ENCODE assay signal across 8 mouse cellular contexts in the genomic region with DNA sequence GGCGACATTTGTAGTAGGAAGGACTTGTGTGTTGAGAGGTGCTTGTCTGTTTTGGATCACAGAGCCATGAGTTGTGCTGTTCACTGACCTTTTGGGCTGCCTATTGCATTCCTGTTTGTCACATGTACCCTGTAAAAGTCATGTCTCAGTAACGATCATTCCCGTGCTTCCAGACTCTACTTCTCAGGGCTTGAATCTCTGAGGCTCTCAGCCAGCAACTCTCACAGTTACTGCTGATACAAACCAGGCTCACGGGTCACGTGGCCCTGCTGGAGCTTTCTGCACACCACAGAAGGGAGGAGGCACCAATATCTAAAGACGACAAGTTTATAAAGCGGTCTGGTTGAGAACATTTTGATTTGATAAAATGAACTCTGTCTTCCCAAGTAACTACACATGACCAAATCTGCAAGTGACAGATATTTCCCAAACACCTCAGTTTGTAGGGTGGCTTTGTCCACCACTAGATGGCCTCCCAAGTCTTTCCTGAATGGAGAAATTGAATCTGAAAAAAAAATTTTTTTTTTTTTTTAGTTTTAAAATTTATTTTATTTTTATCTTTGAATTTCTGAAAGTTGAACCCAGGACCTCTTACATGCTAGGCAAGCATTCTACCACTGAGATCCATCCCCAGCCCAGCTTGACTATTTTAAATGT. TPM values are rescaled to one million over a fixed set of nuclear protein-coding genes. Genes with fewer than 3 reads are reported as not detected.
DNase-seq lines count a peak whose midpoint lies in the region; ATAC-seq lines count a peak whose summit lies in the region.
"Had no signal": no experiment of that assay in that cellular context is flagged by ENCODE, and none has a peak within 500 bp of the region (broad histone marks: within the 10 kb centered on the region; RNA-seq: fewer than 3 reads in every experiment).

No protein-coding gene starts in this region.

- intact Hi-C loops in heart, postnatal 25 days (cut with DNase I) = loop anchor here (1.0 to 10.0 kb wide), 3 partner anchors 186 to 414 kb away; no protein-coding TSS in a partner anchor

- H3K9me3 ChIP-seq in midbrain, embryonic 14.5 days (ENCODE audit: control insufficient read depth, low read length) = no peaks in the 10 kb centered on the region
- no peaks in the 10 kb centered on the region for H3K9me3 ChIP-seq in midbrain, embryonic 15.5 days
- H3K9me3 ChIP-seq in stomach, embryonic 16.5 days (replicated peaks; ENCODE audit: control insufficient read depth, low read length) = no peaks in the 10 kb centered on the region

- ATAC-seq in midbrain, embryonic 14.5 days (ENCODE audit: low FRiP score, low TSS enrichment) = no peak
- no peak for ATAC-seq in midbrain, embryonic 15.5 days (replicated peaks)
- ATAC-seq in stomach, embryonic 16.5 days (ENCODE audit: insufficient read depth, low FRiP score) = peak; percentile 59; the same call in 1 of the 2 replicates
- no peak for ATAC-seq in megakaryocyte, adult 5-6 weeks (ENCODE audit: poor library complexity, severe bottlenecking)

- H3K4me2 ChIP-seq in midbrain, embryonic 14.5 days (ENCODE audit: low read length) = no peak overlapping the region
- no peak overlapping the region for H3K4me2 ChIP-seq in midbrain, embryonic 15.5 days
- H3K4me2 ChIP-seq in stomach, embryonic 16.5 days (ENCODE audit: low read depth, low read length) = no peak overlapping the region

- WGBS in midbrain, embryonic 14.5 days = 74% methylated on average over 7 of the region's 7 CpGs
- 77% methylated on average over 7 of the region's 7 CpGs for WGBS in midbrain, embryonic 15.5 days
- WGBS in stomach, embryonic 16.5 days = 44% methylated on average over 7 of the region's 7 CpGs

- no peak overlapping the region for H3K4me3 ChIP-seq in midbrain, embryonic 14.5 days (replicated peaks; ENCODE audit: low read depth, low read length)
- no peak overlapping the region for H3K4me3 ChIP-seq in midbrain, embryonic 15.5 days
- no peak overlapping the region for H3K4me3 ChIP-seq in stomach, embryonic 16.5 days (replicated peaks; ENCODE audit: low read length)
- H3K4me3 ChIP-seq: myocyte had no signal

- DNase-seq in midbrain, embryonic 14.5 days = peak; percentile 66
- peak; percentile 44 for DNase-seq in embryo, embryonic 10.5 days (ENCODE audit: low spot score)
- DNase-seq in heart, postnatal 25 days (ENCODE audit: low spot score) = peak; percentile 40
- DNase-seq in layer of hippocampus, adult 11-12 months (ENCODE audit: low spot score) = no peak

- H3K9ac ChIP-seq in midbrain, embryonic 14.5 days (replicated peaks; ENCODE audit: low read length) = no peak overlapping the region
- no peak overlapping the region for H3K9ac ChIP-seq in midbrain, embryonic 15.5 days
- no peak overlapping the region for H3K9ac ChIP-seq in stomach, embryonic 16.5 days (ENCODE audit: low read length)

- H3K4me1 ChIP-seq in midbrain, embryonic 14.5 days (ENCODE audit: control insufficient read depth, insufficient read depth, low read length) = peaks cover 4% of the 10 kb centered on the region; the same call in 1 of the 2 replicates
- H3K4me1 ChIP-seq in midbrain, embryonic 15.5 days = 0 out of 2 replicates have a peak, but pooled peaks cover 6% of the 10 kb centered on the region
- peaks cover 24% of the 10 kb centered on the region for H3K4me1 ChIP-seq in stomach, embryonic 16.5 days (ENCODE audit: control insufficient read depth, insufficient read depth, low read length)

- H3K27ac ChIP-seq in midbrain, embryonic 14.5 days (replicated peaks; ENCODE audit: low read depth, low read length) = no peak overlapping the region
- no peak overlapping the region for H3K27ac ChIP-seq in midbrain, embryonic 15.5 days
- H3K27ac ChIP-seq in stomach, embryonic 16.5 days (ENCODE audit: low read length) = peak overlapping the region; percentile 9; the same call in 1 of the 2 replicates

- no peaks in the 10 kb centered on the region for H3K36me3 ChIP-seq in midbrain, embryonic 14.5 days (ENCODE audit: control insufficient read depth, insufficient read depth, low read length)
- no peaks in the 10 kb centered on the region for H3K36me3 ChIP-seq in midbrain, embryonic 15.5 days (replicated peaks)
- no peaks in the 10 kb centered on the region for H3K36me3 ChIP-seq in stomach, embryonic 16.5 days (ENCODE audit: control insufficient read depth, insufficient read depth, low read length)

- H3K27me3 ChIP-seq in midbrain, embryonic 14.5 days (ENCODE audit: control insufficient read depth, insufficient read depth, low read length) = no peaks in the 10 kb centered on the region
- no peaks in the 10 kb centered on the region for H3K27me3 ChIP-seq in midbrain, embryonic 15.5 days (replicated peaks)
- no peaks in the 10 kb centered on the region; the same call in 1 of the 2 replicates for H3K27me3 ChIP-seq in stomach, embryonic 16.5 days (ENCODE audit: control insufficient read depth, insufficient read depth, low read length)

RNA-seq across cellular contexts. Expression of gene Akap2, which starts 46.5 kb away (rescaled TPM):
- polyA plus RNA-seq in midbrain, embryonic 14.5 days (2014; fragmentation: Nextera tagmentation; extraction: Ambion mirVana) = 6.6 and 10.6 TPM in 2 replicates
- 9.8 and 10.2 TPM in 2 replicates for polyA plus RNA-seq in midbrain, embryonic 15.5 days (2015; fragmentation: Nextera tagmentation; extraction: Ambion mirVana)
- 10 to 100 TPM; 84.4 to 96.1 TPM for total RNA-seq in heart, postnatal 25 days (2021)
- 23.0 and 26.5 TPM in 2 replicates for polyA plus RNA-seq in stomach, embryonic 16.5 days (2015; fragmentation: Nextera tagmentation; extraction: Ambion mirVana)
- 0.18 and 0.27 TPM in 2 replicates for total RNA-seq in megakaryocyte, adult 5-6 weeks (2015)
- total RNA-seq in megakaryocyte, adult 5-6 weeks (2017) = 0.28 TPM in 1 of 2 replicates, not detected in the other
